Mouse (Mus musculus): Measurements from ENCODE around the gene Rab21.

- no peak for TF ChIP-seq CTCF (conservative IDR thresholded peaks at IDR 0.05; ENCODE audit: insufficient read depth, insufficient read length, low read depth, low read length)
- no peak for TF ChIP-seq POLR2A (IDR thresholded peaks at IDR 0.05; ENCODE audit: low read depth, low read length)
Observed at GRCm38 (mm10) chr10:115363151-115363550, 47.8 kb upstream of the Rab21 start.

Measured in kidney, adult 2 months (tissue).